Mouse (Mus musculus): ENCODE results near the gene Kcnj10.

- TF ChIP-seq POLR2A (IDR thresholded peaks at IDR 0.05; ENCODE audit: insufficient read depth, low read depth, low read length) (no peak), CTCF (IDR thresholded peaks at IDR 0.05) (no peak)
Observed at GRCm38 (mm10) chr1:172317946-172318345, 23.1 kb upstream of the Kcnj10 start.

All from heart, adult 2 months (tissue).